Mouse (Mus musculus) ES-Bruce4 (cell line): ENCODE measurements around the gene Myo1b.

Source experiments
- CTCF ChIP-seq: IDR thresholded peaks from one replicate; pipeline ENCODE4 v1.8.1; 2011; ENCODE audit warnings: low read depth, low read length
- POLR2A ChIP-seq: IDR thresholded peaks from one replicate; pipeline ENCODE4 v1.8.1; 2011; ENCODE audit warnings: low read length; ENCODE audit not compliant: insufficient read depth

DNA sequence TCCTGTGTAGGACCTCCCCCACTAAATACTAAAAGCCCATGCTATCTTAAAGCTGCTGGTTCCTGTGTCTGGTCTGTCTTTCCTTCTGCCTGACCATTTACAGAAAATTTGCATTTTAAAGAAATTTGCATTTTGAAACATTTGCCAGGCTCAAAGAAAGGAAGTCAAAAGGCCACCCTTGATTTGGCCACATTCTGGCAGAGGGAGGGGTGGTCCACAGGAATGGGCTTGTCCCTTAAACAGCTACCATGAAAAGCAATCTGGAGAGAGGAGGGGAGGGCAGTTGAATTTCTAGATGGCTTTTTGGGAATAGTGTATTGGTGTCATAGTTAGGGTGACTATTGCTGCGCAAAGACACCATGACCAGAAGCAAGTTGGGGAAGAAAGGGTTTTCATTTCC, 173.3 kb downstream of the Myo1b start:
- TF ChIP-seq CTCF (no peak), POLR2A (no peak)
